Mouse (Mus musculus): ENCODE results near the gene Lrrc27. TPM values are rescaled to one million over a fixed set of nuclear protein-coding genes. Genes with fewer than 3 reads are reported as not detected.

Gene Lrrc27
- polyA plus RNA-seq, 1 experiment from 2014 or later, result 6.1 TPM

DNA sequence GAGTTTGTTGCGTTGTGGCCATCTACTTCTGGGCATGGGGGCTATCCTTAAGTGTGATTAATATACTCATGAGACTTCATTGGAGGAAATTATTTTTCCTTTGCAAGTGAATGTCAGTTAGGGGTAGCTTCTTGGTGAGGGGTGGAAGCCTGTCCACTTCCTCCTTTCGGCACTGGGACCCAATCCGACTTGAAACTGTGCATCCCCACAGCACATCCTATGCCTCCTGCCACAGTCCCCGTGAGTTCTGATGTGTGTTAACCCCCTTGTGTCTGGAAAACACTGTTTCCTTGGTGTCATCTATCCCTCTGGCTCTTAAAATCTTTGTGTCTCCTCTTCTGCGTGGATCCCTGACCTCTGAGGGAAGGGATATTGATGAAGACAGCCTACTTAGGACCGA, 11.6 kb upstream of the Lrrc27 start:
- Histone ChIP-seq H3K9me3 (ENCODE audit: control insufficient read depth, low read length) (no peaks in the 10 kb centered on the region), H3K4me3 (replicated peaks; ENCODE audit: low read depth, low read length) (no peak overlapping the region), H3K4me1 (ENCODE audit: control insufficient read depth, insufficient read depth, low read length) (no peaks in the 10 kb centered on the region), H3K27ac (replicated peaks; ENCODE audit: low read depth, low read length) (no peak overlapping the region), H3K27me3 (ENCODE audit: control insufficient read depth, insufficient read depth, low read length) (no peaks in the 10 kb centered on the region), H3K36me3 (ENCODE audit: control insufficient read depth, insufficient read depth, low read length) (no peaks in the 10 kb centered on the region), H3K4me2 (ENCODE audit: low read length) (no peak overlapping the region), H3K9ac (replicated peaks; ENCODE audit: low read length) (no peak overlapping the region)
- DNase-seq (no peak), ATAC-seq (ENCODE audit: low FRiP score, low TSS enrichment) (no peak)
- 64% methylated on average over 6 of the region's 6 CpGs for WGBS

DNA sequence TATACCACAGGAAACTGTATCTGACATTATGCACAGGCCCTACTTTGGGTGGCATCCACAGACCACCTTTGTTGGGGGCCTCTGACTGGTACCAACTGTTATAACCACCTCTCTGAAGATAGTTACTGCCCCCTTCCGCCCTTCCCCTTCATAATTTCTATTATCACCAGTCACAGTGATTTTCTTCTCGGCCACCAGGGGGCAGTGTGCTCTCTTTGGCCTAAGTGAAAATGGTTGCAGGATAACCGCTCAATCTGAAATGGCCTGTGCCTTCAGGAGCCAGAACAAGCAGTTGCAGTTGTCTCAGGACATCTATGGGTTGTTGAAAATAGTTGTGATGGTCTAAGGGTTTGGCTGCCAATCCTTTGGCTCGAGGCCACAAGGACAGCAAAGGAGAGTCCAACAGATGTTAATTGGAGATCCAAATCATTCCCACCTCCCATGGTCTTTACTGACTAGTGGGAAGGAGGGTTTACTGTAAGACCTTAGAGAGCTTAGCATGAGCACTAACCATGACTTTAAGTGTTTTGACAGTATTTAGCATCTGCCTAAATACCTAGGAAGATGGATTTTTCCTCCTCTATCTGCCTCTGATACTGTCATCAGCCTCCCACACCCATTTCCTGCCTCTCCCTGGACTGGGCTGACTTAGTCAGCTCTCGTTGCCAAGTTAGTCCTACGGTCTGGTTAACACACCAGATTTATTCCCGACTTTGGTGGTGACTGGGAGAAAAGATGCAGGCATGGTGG, 4.6 kb upstream of the Lrrc27 start:
- no peaks in the 10 kb centered on the region for H3K27me3 ChIP-seq (ENCODE audit: control insufficient read depth, insufficient read depth, low read length)
- DNase-seq (peak; percentile 88), ATAC-seq (ENCODE audit: low FRiP score, low TSS enrichment) (no peak)
- H3K4me3 ChIP-seq (replicated peaks; ENCODE audit: low read depth, low read length), result no peak overlapping the region
- peaks cover 4% of the 10 kb centered on the region; the same call in 1 of the 2 replicates for H3K4me1 ChIP-seq (ENCODE audit: control insufficient read depth, insufficient read depth, low read length)
- H3K27ac ChIP-seq (replicated peaks; ENCODE audit: low read depth, low read length), result no peak overlapping the region
- H3K9ac ChIP-seq (replicated peaks; ENCODE audit: low read length), result no peak overlapping the region
- no peaks in the 10 kb centered on the region for H3K36me3 ChIP-seq (ENCODE audit: control insufficient read depth, insufficient read depth, low read length)
- WGBS, result 34% methylated on average over 7 of the region's 7 CpGs
- no peaks in the 10 kb centered on the region for H3K9me3 ChIP-seq (ENCODE audit: control insufficient read depth, low read length)
- no peak overlapping the region for H3K4me2 ChIP-seq (ENCODE audit: low read length)

DNA sequence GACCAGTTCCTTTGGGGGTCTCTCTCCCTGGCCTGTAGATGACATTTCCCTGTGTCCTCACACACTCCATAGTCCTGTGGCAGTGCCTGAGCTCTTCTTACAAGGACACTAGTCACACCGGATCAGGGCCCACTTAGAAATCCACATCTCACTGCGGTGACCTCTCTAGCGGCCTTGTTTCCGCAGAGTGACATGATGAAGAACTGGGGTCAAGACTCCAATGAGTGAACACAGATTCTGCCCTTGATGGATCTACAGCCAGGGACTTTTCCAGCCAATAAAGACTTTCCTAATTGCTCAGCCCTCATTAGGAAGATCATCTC, 4.1 kb upstream of the Lrrc27 start:
- DNase-seq (no peak), ATAC-seq (ENCODE audit: low FRiP score, low TSS enrichment) (no peak)
- Histone ChIP-seq H3K9ac (replicated peaks; ENCODE audit: low read length) (no peak overlapping the region), H3K4me3 (replicated peaks; ENCODE audit: low read depth, low read length) (no peak overlapping the region), H3K27me3 (ENCODE audit: control insufficient read depth, insufficient read depth, low read length) (no peaks in the 10 kb centered on the region), H3K36me3 (ENCODE audit: control insufficient read depth, insufficient read depth, low read length) (no peaks in the 10 kb centered on the region), H3K9me3 (ENCODE audit: control insufficient read depth, low read length) (no peaks in the 10 kb centered on the region), H3K4me2 (ENCODE audit: low read length) (no peak overlapping the region), H3K4me1 (ENCODE audit: control insufficient read depth, insufficient read depth, low read length) (peaks cover 7% of the 10 kb centered on the region; the same call in 1 of the 2 replicates), H3K27ac (replicated peaks; ENCODE audit: low read depth, low read length) (no peak overlapping the region)
- WGBS, result 90% methylated on average over 4 of the region's 4 CpGs

DNA sequence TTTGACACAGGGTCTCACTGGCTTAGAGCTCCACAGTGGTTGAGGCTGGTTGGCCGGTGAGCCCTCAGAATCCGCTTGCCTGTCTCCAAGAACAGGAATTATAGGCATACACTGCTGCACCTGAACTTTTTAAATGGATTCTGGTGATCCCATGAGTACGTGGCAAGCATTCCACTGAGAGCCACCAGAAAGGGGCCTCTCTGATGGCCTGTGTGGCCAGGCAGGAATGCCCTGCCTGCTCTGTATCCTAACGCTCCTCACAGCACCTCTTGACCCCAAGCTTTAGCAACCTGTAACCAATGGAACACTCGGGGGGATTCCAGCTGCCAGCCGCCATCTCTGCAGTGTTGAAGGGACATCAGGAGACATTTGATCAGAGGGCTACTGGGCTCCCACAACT, 1.0 kb upstream of the Lrrc27 start:
- no peak overlapping the region for H3K9ac ChIP-seq (replicated peaks; ENCODE audit: low read length)
- H3K4me1 ChIP-seq (ENCODE audit: control insufficient read depth, insufficient read depth, low read length), result peaks cover 7% of the 10 kb centered on the region; the same call in 1 of the 2 replicates
- WGBS, result 87% methylated on average over 6 of the region's 6 CpGs
- no peaks in the 10 kb centered on the region for H3K36me3 ChIP-seq (ENCODE audit: control insufficient read depth, insufficient read depth, low read length)
- DNase-seq (no peak), ATAC-seq (ENCODE audit: low FRiP score, low TSS enrichment) (no peak)
- H3K27me3 ChIP-seq (ENCODE audit: control insufficient read depth, insufficient read depth, low read length), result no peaks in the 10 kb centered on the region
- no peak overlapping the region for H3K4me3 ChIP-seq (replicated peaks; ENCODE audit: low read depth, low read length)
- H3K9me3 ChIP-seq (ENCODE audit: control insufficient read depth, low read length), result no peaks in the 10 kb centered on the region
- H3K4me2 ChIP-seq (ENCODE audit: low read length), result no peak overlapping the region
- no peak overlapping the region for H3K27ac ChIP-seq (replicated peaks; ENCODE audit: low read depth, low read length)

DNA sequence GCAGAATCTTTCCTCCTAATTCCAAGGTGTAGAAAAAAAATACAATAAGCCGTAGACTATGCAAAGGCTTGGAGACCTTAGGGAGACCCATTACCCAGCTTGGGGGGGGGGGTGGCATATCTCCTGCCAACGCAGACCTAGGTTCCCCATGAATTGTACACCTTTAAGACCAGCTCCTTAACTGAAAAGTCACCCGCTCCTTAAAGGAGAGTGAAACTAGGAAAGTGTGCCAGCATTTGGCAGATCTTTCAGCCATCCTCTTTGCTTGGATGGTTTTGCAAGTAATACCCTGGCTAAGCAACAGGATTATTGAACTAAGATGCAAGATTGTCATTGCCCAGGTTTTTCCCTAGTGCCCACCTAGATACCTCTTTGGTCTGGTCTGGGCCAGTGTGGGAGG, 963 bp downstream of the Lrrc27 start:
- DNase-seq (peak; percentile 12), ATAC-seq (ENCODE audit: low FRiP score, low TSS enrichment) (peak; percentile 15)
- Histone ChIP-seq H3K4me2 (ENCODE audit: low read length) (peak overlapping the region; percentile 56), H3K27ac (replicated peaks; ENCODE audit: low read depth, low read length) (peak overlapping the region; percentile 83; the same call in 1 of the 2 replicates), H3K27me3 (ENCODE audit: control insufficient read depth, insufficient read depth, low read length) (no peaks in the 10 kb centered on the region), H3K9me3 (ENCODE audit: control insufficient read depth, low read length) (no peaks in the 10 kb centered on the region), H3K9ac (replicated peaks; ENCODE audit: low read length) (peak overlapping the region; percentile 72; the same call in 1 of the 2 replicates), H3K4me3 (replicated peaks; ENCODE audit: low read depth, low read length) (peak overlapping the region; percentile 48), H3K36me3 (ENCODE audit: control insufficient read depth, insufficient read depth, low read length) (no peaks in the 10 kb centered on the region), H3K4me1 (ENCODE audit: control insufficient read depth, insufficient read depth, low read length) (peaks cover 7% of the 10 kb centered on the region; the same call in 1 of the 2 replicates)
- WGBS, result 74% methylated on average over 3 of the region's 3 CpGs

DNA sequence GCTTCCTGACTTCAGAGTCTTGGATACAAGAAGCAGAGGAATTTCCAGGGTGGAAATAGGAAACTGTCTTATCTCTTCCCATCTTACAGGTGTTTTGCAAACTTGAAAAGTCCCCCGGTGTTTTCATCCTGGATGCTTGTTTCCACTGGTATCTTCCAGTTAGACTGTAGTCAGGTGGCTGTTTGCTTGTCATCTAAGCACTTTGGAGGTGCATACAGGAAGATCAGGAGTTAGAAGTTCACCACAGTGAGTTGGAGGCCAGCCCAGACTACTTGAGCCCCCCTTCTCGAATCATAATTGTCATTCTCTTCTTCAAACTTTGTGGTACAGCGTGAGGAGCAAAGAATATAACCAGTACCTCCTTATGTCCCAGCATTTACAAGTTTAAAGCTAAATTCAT, 1.4 kb downstream of the Lrrc27 start:
- ATAC-seq (ENCODE audit: low FRiP score, low TSS enrichment), result no peak

DNA sequence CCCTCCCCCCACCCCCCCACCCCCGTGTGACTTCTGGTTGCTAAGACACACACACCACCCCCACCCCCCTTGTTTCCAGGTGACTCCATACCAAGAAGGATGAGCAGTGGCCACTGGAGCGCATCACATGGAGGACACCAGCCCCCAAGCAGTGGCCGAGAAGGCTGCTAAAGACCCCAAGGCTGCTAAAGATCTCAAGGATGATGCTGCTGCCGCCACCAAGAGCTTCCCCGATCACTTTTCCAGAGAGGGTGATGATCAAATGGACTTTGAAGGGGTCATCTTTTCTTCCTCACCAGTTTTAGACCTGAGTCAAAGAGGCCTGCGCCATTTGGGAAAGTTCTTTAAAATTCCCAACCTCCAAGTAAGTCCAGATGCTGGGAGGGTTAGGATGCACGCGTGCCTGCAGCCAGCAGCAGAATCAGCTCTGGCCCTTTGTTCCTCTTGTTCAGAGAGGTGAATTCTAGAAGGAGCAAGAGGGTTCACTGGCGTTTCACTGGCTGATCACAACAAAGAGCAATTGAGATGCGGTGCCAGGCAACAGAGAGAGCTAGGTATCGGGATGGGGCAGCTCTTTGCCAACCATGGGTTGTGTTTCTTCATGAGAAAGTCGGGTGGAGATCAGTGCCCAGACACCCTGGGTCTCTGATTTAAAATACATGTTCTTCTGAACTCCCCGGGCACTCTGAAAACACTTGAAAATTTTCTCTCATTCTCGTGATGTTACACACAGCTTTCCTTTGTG, 2.0 kb downstream of the Lrrc27 start:
- H3K27ac ChIP-seq (replicated peaks; ENCODE audit: low read depth, low read length), result no peak overlapping the region
- H3K9me3 ChIP-seq (ENCODE audit: control insufficient read depth, low read length), result no peaks in the 10 kb centered on the region
- H3K4me1 ChIP-seq (ENCODE audit: control insufficient read depth, insufficient read depth, low read length), result peaks cover 7% of the 10 kb centered on the region; the same call in 1 of the 2 replicates
- no peak overlapping the region for H3K4me3 ChIP-seq (replicated peaks; ENCODE audit: low read depth, low read length)
- no peak overlapping the region for H3K9ac ChIP-seq (replicated peaks; ENCODE audit: low read length)
- no peak for DNase-seq
- no peak overlapping the region for H3K4me2 ChIP-seq (ENCODE audit: low read length)
- no peaks in the 10 kb centered on the region for H3K27me3 ChIP-seq (ENCODE audit: control insufficient read depth, insufficient read depth, low read length)
- 79% methylated on average over 14 of the region's 14 CpGs for WGBS
- ATAC-seq (ENCODE audit: low FRiP score, low TSS enrichment), result no peak
- no peaks in the 10 kb centered on the region for H3K36me3 ChIP-seq (ENCODE audit: control insufficient read depth, insufficient read depth, low read length)

More for the DNA sequence above, 1.4 kb downstream of the Lrrc27 start:
- no peaks in the 10 kb centered on the region for H3K36me3 ChIP-seq (ENCODE audit: control insufficient read depth, insufficient read depth, low read length)
- H3K4me1 ChIP-seq (ENCODE audit: control insufficient read depth, insufficient read depth, low read length), result peaks cover 7% of the 10 kb centered on the region; the same call in 1 of the 2 replicates
- no peaks in the 10 kb centered on the region for H3K27me3 ChIP-seq (ENCODE audit: control insufficient read depth, insufficient read depth, low read length)
- WGBS, result 87% methylated on average over 3 of the region's 3 CpGs
- H3K4me2 ChIP-seq (ENCODE audit: low read length), result no peak overlapping the region
- no peaks in the 10 kb centered on the region for H3K9me3 ChIP-seq (ENCODE audit: control insufficient read depth, low read length)
- DNase-seq, result no peak
- H3K9ac ChIP-seq (replicated peaks; ENCODE audit: low read length), result no peak overlapping the region
- H3K4me3 ChIP-seq (replicated peaks; ENCODE audit: low read depth, low read length), result no peak overlapping the region
- no peak overlapping the region for H3K27ac ChIP-seq (replicated peaks; ENCODE audit: low read depth, low read length)

DNA sequence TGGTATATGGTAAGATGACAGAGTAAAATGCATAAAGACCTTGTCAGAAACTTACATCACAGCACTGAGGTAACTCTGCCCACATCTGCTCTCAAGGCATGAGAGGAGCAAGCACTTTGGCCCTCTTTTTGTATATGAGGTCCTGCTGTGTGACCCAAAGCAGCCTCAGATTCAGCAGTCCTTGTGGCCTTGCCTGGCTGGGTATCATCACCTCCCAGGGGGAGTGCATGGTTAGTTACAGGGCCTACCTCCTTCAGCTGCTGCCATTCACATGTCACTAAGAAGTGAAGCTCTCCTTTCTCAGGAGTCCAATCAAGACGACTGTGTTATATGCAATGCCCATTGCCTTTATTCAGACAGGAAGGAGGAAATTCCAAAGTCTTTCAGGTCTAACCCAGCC, 2.7 kb downstream of the Lrrc27 start:
- no peak for ATAC-seq (ENCODE audit: low FRiP score, low TSS enrichment)
- H3K9me3 ChIP-seq (ENCODE audit: control insufficient read depth, low read length), result no peaks in the 10 kb centered on the region
- WGBS, result 77% methylated on average over 1 of the region's 1 CpGs
- H3K4me1 ChIP-seq (ENCODE audit: control insufficient read depth, insufficient read depth, low read length), result peaks cover 7% of the 10 kb centered on the region; the same call in 1 of the 2 replicates
- H3K36me3 ChIP-seq (ENCODE audit: control insufficient read depth, insufficient read depth, low read length), result no peaks in the 10 kb centered on the region
- DNase-seq, result no peak
- H3K27me3 ChIP-seq (ENCODE audit: control insufficient read depth, insufficient read depth, low read length), result no peaks in the 10 kb centered on the region
- H3K27ac ChIP-seq (replicated peaks; ENCODE audit: low read depth, low read length), result no peak overlapping the region
- no peak overlapping the region for H3K9ac ChIP-seq (replicated peaks; ENCODE audit: low read length)
- no peak overlapping the region for H3K4me3 ChIP-seq (replicated peaks; ENCODE audit: low read depth, low read length)
- H3K4me2 ChIP-seq (ENCODE audit: low read length), result no peak overlapping the region

All from midbrain, embryonic 14.5 days (tissue).